Mouse (Mus musculus): ENCODE data around the gene Ddost. TPM values are rescaled to one million over a fixed set of nuclear protein-coding genes. Genes with fewer than 3 reads are reported as not detected.

Gene Ddost
- total and polyA plus RNA-seq, 2 experiments from 2014 or later, result 218 to 232 TPM

- ATAC-seq (peak; percentile 52), DNase-seq (ENCODE audit: low spot score) (peak; percentile 76)
- Histone ChIP-seq H3K4me1 (ENCODE audit: insufficient read depth, low read length) (no peaks in the 10 kb centered on the region), H3K9ac (replicated peaks; ENCODE audit: low read length) (no peak overlapping the region), H3K4me2 (ENCODE audit: low read depth, low read length) (no peak overlapping the region), H3K36me3 (ENCODE audit: insufficient read depth, low read length) (peaks cover 27% of the 10 kb centered on the region; the same call in 1 of the 2 replicates), H3K4me3 (ENCODE audit: low read length) (no peak overlapping the region), H3K27me3 (ENCODE audit: insufficient read depth, low read length) (no peaks in the 10 kb centered on the region), H3K27ac (no peak overlapping the region), H3K9me3 (ENCODE audit: low read length) (no peaks in the 10 kb centered on the region)
- 60% methylated on average over 6 of the region's 6 CpGs for WGBS
- peak; percentile 93 for TF ChIP-seq CTCF (IDR thresholded peaks at IDR 0.05; ENCODE audit: low read depth)
These were observed 14.2 kb downstream of the Ddost start for GRCm38 (mm10) chr4:138318509-138319266.

GRCm38 (mm10) chr4:138319508-138319907 lies 15.0 kb downstream of the Ddost start:
- peaks cover 23% of the 10 kb centered on the region; the same call in 1 of the 2 replicates for H3K36me3 ChIP-seq (ENCODE audit: insufficient read depth, low read length)
- peak; percentile 54; the same call in 1 of the 2 replicates for ATAC-seq
- no peak overlapping the region for H3K4me3 ChIP-seq (ENCODE audit: low read length)
- no peaks in the 10 kb centered on the region for H3K9me3 ChIP-seq (ENCODE audit: low read length)
- no peak overlapping the region for H3K27ac ChIP-seq
- no peaks in the 10 kb centered on the region for H3K4me1 ChIP-seq (ENCODE audit: insufficient read depth, low read length)
- DNase-seq (ENCODE audit: low spot score), result peak; percentile 92
- H3K9ac ChIP-seq (replicated peaks; ENCODE audit: low read length), result no peak overlapping the region
- H3K27me3 ChIP-seq (ENCODE audit: insufficient read depth, low read length), result no peaks in the 10 kb centered on the region
- H3K4me2 ChIP-seq (ENCODE audit: low read depth, low read length), result no peak overlapping the region
- 27% methylated on average over 10 of the region's 10 CpGs for WGBS
- peak; percentile 100 for TF ChIP-seq CTCF (IDR thresholded peaks at IDR 0.05; ENCODE audit: low read depth)

GRCm38 (mm10) chr4:138320711-138321110 lies 16.2 kb downstream of the Ddost start:
- no peak overlapping the region for H3K4me3 ChIP-seq (ENCODE audit: low read length)
- H3K9me3 ChIP-seq (ENCODE audit: low read length), result no peaks in the 10 kb centered on the region
- H3K4me2 ChIP-seq (ENCODE audit: low read depth, low read length), result no peak overlapping the region
- TF ChIP-seq CTCF (IDR thresholded peaks at IDR 0.05; ENCODE audit: low read depth), result no peak
- DNase-seq (ENCODE audit: low spot score) (no peak), ATAC-seq (no peak)
- H3K27me3 ChIP-seq (ENCODE audit: insufficient read depth, low read length), result no peaks in the 10 kb centered on the region
- no peaks in the 10 kb centered on the region for H3K4me1 ChIP-seq (ENCODE audit: insufficient read depth, low read length)
- H3K9ac ChIP-seq (replicated peaks; ENCODE audit: low read length), result no peak overlapping the region
- H3K36me3 ChIP-seq (ENCODE audit: insufficient read depth, low read length), result peaks cover 17% of the 10 kb centered on the region; the same call in 1 of the 2 replicates
- 82% methylated on average over 11 of the region's 11 CpGs for WGBS
- H3K27ac ChIP-seq, result no peak overlapping the region

GRCm38 (mm10) chr4:138321488-138321887 lies 17.0 kb downstream of the Ddost start:
- Histone ChIP-seq H3K27me3 (ENCODE audit: insufficient read depth, low read length) (no peaks in the 10 kb centered on the region), H3K4me3 (ENCODE audit: low read length) (no peak overlapping the region), H3K9me3 (ENCODE audit: low read length) (no peaks in the 10 kb centered on the region), H3K27ac (no peak overlapping the region), H3K4me2 (ENCODE audit: low read depth, low read length) (no peak overlapping the region), H3K9ac (replicated peaks; ENCODE audit: low read length) (no peak overlapping the region), H3K4me1 (ENCODE audit: insufficient read depth, low read length) (no peaks in the 10 kb centered on the region), H3K36me3 (ENCODE audit: insufficient read depth, low read length) (peaks cover 15% of the 10 kb centered on the region; the same call in 1 of the 2 replicates)
- 72% methylated on average over 7 of the region's 7 CpGs for WGBS
- no peak for DNase-seq (ENCODE audit: low spot score)
- TF ChIP-seq CTCF (IDR thresholded peaks at IDR 0.05; ENCODE audit: low read depth), result no peak
- ATAC-seq, result no peak

GRCm38 (mm10) chr4:138322692-138323091 lies 18.2 kb downstream of the Ddost start:
- Histone ChIP-seq H3K4me2 (ENCODE audit: low read depth, low read length) (no peak overlapping the region), H3K9me3 (ENCODE audit: low read length) (no peaks in the 10 kb centered on the region), H3K36me3 (ENCODE audit: insufficient read depth, low read length) (0 out of 2 replicates have a peak, but pooled peaks cover 4% of the 10 kb centered on the region), H3K4me3 (ENCODE audit: low read length) (no peak overlapping the region), H3K27me3 (ENCODE audit: insufficient read depth, low read length) (no peaks in the 10 kb centered on the region), H3K9ac (replicated peaks; ENCODE audit: low read length) (no peak overlapping the region), H3K4me1 (ENCODE audit: insufficient read depth, low read length) (no peaks in the 10 kb centered on the region), H3K27ac (no peak overlapping the region)
- no peak for ATAC-seq
- no peak for DNase-seq (ENCODE audit: low spot score)
- WGBS, result 17% methylated on average over 4 of the region's 4 CpGs
- TF ChIP-seq CTCF (IDR thresholded peaks at IDR 0.05; ENCODE audit: low read depth), result no peak

- TF ChIP-seq CTCF (IDR thresholded peaks at IDR 0.05; ENCODE audit: low read depth), result no peak
- Histone ChIP-seq H3K27ac (no peak overlapping the region), H3K9ac (replicated peaks; ENCODE audit: low read length) (no peak overlapping the region), H3K4me2 (ENCODE audit: low read depth, low read length) (no peak overlapping the region), H3K4me3 (ENCODE audit: low read length) (no peak overlapping the region), H3K9me3 (ENCODE audit: low read length) (no peaks in the 10 kb centered on the region), H3K4me1 (ENCODE audit: insufficient read depth, low read length) (no peaks in the 10 kb centered on the region), H3K36me3 (ENCODE audit: insufficient read depth, low read length) (0 out of 2 replicates have a peak, but pooled peaks cover 3% of the 10 kb centered on the region), H3K27me3 (ENCODE audit: insufficient read depth, low read length) (no peaks in the 10 kb centered on the region)
- DNase-seq (ENCODE audit: low spot score), result no peak
- WGBS, result 66% methylated on average over 4 of the region's 4 CpGs
- ATAC-seq, result no peak
These were observed 19.2 kb downstream of the Ddost start for GRCm38 (mm10) chr4:138323753-138324152.

GRCm38 (mm10) chr4:138324451-138324850 lies 19.9 kb downstream of the Ddost start:
- no peak overlapping the region for H3K27ac ChIP-seq
- DNase-seq (ENCODE audit: low spot score), result no peak
- WGBS, result 94% methylated on average over 3 of the region's 3 CpGs
- no peak for ATAC-seq
- no peaks in the 10 kb centered on the region for H3K9me3 ChIP-seq (ENCODE audit: low read length)
- H3K4me2 ChIP-seq (ENCODE audit: low read depth, low read length), result no peak overlapping the region
- TF ChIP-seq CTCF (IDR thresholded peaks at IDR 0.05; ENCODE audit: low read depth), result no peak
- no peaks in the 10 kb centered on the region for H3K4me1 ChIP-seq (ENCODE audit: insufficient read depth, low read length)
- no peak overlapping the region for H3K4me3 ChIP-seq (ENCODE audit: low read length)
- H3K27me3 ChIP-seq (ENCODE audit: insufficient read depth, low read length), result no peaks in the 10 kb centered on the region
- H3K9ac ChIP-seq (replicated peaks; ENCODE audit: low read length), result no peak overlapping the region
- H3K36me3 ChIP-seq (ENCODE audit: insufficient read depth, low read length), result 0 out of 2 replicates have a peak, but pooled peaks cover 3% of the 10 kb centered on the region
